Mouse (Mus musculus) MN1 (cell line): ENCODE measurements around the gene Dlx1.
A peak's percentile ranks its signal among the peaks of the same experiment; 100 is the strongest.

Source experiments
- DNase-seq: peaks from one replicate; pipeline ENCODE4 v3.0.0-alpha.2; 2016; ENCODE audit warnings: low spot score

The Dlx1 gene

DNA sequence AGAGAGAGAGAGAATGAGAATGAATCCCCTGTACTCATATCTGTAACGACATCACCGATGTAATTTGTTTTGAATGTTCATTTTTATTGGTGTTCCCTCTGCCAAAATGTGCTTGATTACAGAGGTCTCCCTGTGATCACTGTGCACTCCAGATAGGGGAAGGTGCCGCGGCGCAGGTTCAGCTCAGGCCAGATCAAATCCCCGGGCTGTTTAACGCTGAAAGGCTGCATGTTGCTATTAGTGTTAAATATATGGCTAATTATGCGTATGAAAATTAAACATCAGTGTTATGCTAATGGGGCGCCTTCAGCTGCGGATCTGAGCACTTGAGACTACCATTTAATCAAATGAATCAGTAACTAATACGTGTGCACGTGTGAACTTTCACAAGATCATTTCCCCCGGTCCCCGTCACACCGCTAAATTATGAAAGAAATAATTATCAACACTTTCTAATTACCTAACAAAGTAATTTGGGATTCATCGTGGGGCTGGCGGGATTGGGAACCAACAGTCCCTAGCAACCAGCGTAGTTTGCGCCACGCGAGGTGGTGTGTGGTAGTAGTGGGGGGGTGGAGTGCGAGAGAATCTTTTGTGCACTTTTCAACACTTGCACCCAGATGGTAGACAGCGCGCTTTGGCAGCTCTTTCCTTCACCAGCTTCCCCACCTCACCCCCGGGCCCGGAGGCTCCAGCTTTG lies at the start of gene Dlx1:
Dlx1 (plus strand) TSS at position 100 of the 700 bp plus-strand sequence.
- DNase-seq, result no peak

DNA sequence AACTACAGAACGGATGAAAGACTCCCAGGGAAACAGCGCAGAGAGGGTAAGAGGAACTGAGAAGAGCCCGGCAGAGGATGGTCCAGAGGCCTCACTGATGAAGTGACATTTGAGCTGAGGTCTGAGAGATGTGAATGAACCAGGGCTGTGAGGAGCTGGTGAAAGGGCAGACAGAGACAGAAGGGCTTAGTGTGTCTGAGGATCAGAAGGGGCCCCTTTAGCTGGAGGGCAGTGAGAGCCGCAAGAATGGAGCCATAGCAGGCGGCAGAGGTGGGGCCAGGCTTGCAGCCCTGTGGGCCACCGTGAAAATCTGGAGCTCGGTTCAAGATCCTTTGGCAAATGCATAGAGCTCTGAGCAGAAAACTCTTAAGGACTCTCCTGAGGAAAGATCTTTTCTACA lies 48.0 kb upstream of the Dlx1 start:
- no peak for DNase-seq

DNA sequence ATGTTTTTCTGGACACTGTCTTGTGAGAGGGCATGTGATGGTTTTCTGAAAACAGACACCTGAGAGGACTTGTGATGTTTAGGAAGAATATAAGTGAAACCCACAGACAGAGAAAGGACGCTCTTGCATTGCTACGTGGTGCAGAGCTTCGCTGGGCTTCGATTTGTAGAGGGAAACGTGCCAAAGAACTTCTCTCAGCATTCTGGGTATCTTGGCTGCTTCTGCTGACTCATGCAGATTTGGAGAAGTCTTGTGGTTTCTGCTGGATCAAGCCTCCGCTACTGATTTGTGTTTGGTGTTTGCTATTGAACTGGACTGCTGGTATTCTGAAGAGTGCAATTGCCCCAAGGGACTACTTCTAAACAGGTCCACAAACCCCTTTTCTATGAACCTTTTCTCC lies 46.1 kb upstream of the Dlx1 start:
- no peak for DNase-seq

DNA sequence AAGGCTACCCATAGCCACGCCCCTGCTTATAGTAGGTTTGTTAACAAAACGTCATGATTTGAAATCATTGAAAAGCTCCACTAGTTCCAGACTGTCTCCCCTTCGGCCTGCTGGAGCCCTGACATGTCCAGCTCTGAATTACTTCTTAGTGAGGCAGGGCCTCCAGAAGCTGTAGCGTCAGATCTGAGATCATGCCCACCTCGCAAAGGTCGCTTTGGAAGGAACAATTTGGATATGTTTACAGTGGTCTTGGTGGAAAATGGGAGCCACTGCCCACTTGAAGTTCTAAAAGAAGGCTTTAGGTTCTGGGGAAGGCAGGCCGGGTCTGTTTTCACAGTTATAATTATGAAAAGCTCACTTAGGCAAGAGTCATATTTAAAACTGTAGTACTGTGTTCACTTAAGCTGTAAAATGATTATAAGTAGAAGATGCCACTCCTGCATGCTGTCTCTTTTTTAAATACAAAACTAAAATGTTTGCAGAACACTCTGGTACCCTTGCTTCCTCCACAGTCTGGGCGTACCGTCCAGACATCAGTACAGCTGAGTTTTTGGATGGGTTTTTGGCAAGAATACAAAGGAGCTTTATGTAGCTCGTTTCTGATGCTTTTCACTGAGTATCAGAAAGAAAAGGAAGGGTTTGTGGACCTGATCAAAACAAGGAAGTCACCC lies 44.7 kb upstream of the Dlx1 start:
- no peak for DNase-seq

DNA sequence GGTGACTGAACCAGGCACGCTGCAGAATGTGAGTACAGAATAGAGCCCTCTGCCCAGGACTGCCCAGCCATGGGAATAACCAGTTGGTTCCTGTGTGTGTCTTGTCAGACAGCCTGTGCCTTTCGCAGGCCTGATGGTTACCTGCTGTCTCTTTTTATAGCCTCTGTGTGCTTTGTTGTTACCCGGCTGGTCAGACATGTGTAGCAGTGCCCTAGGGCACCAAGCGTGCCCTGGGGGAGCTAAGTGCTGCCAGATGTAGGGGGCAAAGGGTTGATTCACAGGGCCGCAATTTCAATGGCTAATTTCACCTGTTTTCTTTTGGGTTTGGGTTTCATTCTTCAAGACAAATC lies 44.2 kb upstream of the Dlx1 start:
- DNase-seq, result no peak

DNA sequence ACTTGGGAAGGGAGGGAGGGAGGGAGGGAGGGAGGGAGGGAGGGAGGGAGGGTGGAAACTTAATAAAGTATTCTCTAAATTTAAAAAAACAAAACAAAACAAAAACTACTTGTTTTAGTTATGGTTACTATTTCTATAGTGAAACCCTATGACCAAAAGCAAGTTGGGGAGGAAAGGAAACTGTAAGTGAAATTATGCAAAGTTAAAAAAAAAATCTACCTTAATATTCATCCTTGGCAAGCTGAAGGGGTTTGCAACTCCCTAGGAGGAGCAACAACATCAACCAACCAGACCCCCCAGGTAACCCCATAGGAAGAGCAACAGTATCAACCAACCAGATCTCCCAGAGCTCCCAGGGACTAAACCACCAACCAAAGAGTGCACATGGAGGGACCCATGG lies 36.6 kb upstream of the Dlx1 start:
- no peak for DNase-seq

DNA sequence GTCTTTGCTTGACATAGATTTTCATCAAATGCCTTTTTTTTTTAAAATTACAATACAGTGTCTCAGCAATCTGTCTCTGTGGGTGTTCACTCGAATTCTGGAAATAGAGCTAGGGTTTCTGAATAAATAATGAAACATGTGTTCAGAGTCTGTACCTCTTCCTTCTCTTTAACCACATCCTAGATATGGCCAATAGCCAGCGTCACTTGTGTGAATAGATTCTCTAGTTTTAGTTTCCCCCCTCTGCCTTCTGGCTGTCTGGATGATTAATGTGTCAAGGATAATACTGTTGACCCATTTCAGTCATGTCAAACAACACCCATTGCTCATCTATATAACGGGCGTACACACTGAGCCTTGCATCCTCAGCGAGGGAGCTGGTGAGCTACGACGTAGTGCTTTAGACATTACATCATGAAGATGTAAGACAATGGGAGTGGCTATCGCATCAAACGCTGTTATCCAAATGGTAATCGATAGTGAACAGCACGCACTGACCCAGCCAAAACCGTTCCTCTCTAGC lies 34.7 kb upstream of the Dlx1 start:
- no peak for DNase-seq

DNA sequence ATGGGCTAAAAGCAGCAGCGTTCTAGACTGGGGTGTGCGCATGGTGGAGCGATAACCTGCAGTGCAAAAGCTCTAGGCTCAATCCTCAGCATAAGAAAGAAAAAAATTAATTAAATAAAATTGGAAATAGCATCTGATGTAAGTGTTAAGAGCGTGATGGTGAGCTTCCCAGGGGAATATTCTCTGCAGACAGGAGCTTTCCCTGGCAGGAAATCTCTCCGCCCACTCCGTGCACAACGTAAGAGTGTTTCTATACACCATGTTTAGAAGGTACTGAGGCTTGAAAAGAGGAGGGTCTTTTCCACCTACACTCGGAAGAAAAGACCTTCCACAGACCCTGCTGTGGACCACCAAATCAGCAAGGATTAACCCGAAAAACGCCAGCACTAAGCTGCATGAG lies 33.4 kb upstream of the Dlx1 start:
- peak; percentile 46 for DNase-seq

DNA sequence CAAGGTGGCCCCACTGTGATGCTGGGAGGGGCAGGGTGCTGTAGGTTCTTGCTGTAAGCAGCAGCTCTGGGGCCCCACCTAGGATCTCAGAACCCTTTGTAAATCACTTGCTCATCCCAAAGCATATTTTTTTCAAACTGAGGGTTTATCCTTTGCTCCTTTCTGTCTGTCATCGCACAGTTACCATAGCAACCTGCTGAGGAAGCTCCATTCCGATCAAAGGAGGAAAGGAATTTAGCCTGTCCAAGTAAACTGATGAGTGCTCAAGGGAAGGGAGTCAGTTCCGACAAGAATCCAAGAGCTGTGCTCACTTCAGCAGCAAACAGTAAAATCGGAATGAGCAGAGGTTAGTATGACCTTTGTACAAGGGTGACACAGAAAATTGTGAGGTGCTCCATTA lies 32.9 kb upstream of the Dlx1 start:
- DNase-seq, result no peak

DNA sequence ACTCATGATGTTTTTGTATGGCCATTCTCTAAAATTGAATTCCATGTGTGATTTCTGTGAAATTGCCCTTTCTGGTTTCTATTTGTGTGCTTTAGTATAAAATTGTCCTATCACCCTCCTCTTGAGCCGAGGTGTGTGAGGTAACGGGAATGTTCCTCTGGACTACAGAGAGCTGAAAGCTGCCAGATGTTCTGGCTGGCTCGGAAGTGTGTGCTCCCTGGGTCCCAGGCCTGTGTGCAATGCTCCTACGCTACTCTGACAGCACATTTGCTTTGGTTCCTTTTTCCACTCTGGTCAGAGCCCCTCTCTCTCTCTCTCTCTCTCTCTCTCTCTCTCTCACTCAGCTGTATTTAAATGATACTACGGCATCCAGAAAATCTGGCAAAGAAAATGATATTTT lies 30.7 kb upstream of the Dlx1 start:
- no peak for DNase-seq

DNA sequence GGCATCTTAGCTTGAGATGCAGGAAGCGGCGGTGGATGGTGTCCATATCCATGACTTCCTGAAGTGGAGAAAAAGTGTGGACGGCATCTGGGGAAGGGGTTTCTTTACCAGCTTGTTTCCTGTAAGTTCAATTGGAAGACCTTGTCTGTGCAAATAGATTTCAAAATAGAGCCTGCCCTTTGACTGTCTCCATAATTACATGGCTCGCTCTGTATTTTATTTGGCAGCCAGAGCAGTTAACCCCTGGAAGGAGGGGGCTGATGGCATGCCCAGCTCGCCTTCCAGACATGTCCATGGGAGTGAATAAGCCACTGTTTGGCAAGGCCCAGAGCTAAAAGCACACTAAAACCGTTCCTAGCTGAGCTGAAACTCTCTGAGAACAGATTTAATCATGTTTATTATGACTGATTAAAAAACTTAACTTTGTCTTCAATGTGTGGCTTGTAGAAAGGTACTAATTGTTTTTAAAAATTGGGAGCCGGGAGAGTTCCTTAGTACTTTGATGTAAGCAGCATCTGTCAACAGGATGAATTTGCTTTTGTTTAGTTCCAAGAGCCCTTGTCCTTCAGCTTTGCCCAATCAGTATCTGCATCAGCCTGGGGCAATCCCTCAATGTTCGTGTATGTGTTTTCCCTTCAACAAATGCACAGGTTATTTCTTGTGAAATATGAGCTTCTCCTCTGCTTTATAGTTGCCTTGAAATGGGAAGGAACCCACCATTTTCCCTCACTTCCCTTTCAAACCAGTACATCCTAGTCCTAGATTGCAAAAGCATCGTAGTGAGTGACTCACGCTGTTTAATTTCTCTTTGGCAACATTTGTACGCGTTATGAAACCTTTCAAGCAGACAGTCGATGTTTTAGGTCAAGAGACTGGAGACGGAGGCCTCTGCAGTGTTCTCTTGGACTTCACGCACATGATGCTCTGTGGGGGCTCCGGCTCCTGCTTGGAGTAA lies 28.4 kb upstream of the Dlx1 start:
- peak; percentile 51 for DNase-seq

DNA sequence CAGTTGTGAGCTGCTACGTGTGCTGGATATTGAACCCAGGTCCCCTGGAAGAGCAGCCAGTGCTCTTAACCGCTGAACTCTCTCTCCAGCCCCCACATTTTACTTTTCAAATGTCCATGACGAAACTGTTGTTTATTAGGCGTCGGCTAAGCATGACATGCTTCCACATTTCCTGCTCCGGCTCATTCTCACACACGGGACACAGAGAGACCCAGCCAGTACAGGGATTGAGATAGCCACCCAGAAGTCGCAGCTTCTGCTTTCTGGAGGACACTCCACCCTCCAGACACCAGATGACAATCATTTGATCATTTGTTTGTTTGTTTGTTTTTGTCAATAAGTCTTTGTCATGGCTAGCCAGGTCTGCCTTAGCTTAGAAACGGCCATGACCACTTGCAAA lies 23.1 kb upstream of the Dlx1 start:
- no peak for DNase-seq

DNA sequence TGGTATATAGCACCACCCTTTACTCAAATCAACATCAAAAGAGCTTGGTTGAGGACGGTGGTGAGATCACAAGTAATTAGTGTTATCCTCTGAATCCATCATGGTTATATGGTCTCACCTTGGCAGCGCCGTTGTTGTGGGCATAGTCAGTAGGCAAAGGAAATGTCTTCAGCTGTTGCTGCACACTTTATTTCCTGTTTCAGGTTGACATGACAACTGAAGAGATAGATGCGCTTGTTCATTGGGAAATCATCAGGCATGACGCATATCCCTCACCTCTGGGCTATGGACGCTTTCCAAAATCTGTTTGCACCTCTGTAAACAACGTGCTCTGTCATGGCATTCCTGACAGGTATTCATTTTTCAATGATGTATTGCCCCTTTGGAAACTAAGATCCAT lies 16.7 kb upstream of the Dlx1 start:
- DNase-seq, result no peak

DNA sequence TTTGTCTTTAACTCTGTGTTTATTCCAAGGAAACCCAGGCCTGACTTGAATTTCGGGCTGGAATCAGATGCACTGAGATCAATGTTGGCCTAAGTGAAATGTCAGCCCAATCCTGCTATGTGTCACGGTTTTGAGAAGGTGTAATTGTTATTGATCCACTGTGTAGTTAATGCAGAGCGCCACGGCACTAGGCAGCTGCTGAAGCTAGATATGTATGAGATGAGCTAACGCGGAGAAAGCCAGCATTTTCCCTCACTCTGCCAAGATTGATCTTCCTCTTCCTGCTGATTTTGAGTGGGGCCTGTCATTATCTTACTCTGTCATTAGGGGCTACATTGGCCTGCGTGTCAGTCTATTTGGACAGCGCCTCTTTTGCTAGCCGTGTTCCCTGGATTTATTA lies 15.6 kb upstream of the Dlx1 start:
- no peak for DNase-seq

DNA sequence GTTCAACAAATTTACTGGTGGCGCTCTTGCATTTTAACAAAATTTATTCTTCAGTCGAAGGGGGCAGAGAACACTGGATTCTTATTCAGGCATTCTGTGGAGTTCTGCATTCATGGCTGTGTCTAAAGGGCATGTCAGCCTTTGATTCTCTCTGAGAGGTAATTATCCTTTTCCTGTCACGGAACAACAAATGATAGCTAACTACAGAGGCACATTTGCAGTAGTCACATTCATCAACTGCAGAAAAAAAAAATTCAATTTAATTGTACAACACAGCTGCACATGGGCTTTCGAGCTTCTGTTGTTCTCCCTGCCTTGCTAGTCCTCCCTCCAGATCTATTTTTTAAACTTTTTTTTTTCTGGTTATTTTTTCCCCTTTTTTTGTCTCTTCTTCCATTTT lies 10.9 kb upstream of the Dlx1 start:
- DNase-seq, result no peak

DNA sequence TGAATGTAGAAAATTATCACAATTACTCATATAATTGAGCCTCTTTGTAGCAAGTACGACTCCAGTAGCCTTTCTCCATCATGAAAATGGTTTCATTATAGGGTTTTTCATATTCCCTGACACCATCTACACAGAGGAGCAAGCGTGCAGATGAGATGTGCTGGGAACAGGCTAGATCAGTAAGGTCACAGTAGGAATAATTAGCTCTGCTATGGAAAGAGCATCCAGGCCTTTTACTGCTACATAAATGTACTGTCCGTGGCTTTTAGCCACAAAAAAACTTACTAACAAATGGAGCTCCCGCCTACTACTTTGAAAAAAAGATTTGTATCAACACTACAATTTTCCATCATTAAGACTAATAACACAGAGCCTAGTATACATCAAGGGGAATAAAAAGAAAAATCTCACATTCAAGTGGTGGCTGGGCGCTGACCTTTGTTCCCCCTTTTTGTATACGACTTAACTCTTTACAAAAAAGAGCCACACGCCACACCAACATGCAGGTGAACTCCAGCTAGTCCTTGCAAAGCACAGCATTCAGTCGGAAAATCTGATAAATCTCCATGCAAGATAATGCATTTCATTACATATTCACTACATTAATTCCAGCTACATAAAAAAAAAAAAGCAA lies 10.3 kb upstream of the Dlx1 start:
- DNase-seq, result no peak

DNA sequence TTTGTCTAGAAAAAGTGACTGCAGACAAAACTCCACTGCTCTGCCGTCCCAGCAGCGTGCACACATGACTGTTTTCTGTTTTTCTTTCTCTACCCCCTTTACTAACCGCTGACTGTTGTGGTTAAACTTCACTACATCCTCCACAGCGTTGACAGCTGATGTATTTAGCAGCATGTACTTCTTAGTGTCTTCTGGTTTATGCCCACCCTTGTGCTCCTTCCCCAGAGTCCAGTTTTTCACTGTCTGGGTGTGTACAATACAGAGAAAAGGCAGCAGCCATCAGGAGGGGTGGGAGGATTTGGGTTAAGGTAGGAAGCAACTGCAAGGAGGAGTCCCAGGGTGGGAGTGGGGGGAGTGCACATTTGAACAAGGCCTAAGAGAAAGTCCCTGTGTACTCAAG lies 5.0 kb upstream of the Dlx1 start:
- DNase-seq, result no peak

DNA sequence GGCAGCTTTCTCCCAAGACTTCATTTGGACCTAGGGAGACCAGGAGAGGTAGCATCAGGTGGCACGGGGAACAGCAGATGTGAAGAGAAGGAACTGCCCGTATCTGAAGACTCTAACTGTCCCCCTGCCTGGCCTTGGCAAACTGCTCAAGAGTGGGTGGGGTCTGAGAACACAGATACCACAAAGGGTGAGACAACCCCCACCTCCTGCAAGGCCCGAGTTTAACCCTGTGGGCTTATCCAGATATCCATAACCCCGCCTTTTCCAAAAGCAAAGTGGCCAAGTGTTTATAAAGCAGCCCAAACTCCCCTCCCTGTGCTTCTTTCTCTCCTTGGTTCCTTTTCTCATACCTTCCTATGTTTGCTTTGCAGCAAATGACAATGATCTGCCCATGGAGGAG lies 4.5 kb upstream of the Dlx1 start:
- no peak for DNase-seq

DNA sequence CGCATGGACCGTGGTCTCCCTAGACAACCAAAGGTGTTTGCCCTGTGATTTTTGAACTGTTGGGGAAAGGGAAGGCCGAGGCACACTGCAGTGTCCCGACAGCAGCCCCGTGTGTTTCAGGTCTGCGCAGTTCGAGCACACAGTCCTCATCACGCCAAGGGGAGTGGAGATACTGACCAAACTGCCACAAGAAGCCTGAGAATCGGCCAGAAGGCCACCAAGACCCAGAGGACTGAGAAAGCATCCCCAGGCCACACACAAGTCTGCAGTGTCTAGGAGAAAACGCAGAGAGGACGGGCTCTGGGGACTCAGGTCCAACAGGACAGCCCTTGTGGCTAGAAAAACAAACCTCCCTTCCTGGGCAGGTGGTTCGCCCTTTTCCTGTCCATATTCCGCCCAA lies 3.1 kb upstream of the Dlx1 start:
- DNase-seq, result no peak

DNA sequence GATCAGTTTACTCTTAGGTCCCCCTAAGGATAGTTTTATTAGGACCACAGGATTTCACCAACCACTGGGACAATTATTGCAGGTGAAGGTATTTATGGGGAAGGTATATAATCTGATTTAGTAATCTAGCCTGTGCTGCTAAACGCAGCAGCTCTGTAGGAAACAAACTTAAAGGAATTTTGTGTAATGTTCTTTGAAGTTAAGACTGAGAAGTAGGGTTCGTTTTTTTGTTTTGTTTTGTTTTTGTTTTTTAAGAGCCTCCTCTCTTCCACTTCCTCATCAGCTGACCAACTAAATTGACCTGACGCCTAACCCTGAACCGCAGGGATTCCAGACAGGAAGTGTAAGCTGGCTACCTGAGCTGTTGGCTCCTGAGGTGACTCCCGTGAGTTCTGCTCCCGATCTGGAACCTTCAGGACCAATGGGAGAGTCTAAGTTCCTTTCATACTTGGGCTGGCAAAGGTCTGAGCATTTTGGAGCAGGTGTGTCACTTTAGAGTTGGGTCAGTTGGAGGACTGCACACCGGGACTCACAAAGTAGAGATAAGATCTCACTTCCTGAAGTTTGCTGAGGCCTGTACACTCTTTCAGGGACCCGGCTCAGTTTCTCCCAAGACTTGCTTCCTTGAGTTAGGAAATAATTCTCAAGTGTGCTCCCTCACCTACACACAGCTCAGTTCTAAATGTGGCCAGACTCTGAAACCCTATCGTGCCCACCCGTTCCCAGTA lies 1.2 kb upstream of the Dlx1 start:
- no peak for DNase-seq

DNA sequence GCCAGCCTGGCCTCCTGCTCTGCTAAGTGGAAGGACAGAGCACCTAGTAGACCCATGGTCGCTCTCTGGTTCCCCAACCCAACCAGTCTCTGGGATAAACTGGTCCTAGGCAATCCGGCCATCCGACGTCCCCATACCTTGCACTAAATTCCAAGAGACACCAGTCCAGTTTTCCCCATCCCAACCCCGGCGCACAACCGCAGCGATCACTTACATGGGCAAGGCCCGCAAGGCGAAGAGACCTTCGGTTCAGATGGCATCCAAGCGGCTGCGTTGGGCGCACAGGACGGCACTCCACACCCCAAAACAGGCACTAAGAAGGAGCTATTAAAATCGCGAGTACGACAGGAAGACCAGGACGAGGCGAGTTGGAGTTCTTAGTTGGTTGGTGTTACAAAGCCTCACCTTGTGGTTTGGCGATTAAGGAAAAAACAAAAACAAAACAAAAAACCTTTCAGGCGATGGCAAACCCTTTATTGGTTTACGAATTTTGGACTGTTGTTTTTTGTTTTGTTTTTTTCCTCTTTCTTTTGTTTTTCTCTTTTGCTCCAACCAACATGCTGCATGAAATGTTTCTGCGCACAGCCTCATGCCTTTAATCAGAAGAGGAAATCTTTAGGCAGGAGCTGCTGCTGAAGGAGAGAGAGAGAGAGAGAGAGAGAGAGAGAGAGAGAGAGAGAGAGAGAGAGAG lies 445 bp upstream of the Dlx1 start:
- no peak for DNase-seq
